Mouse (Mus musculus) E14TG2a.4 (cell line): ENCODE measurements around the gene Inava.
A peak's percentile ranks its signal among the peaks of the same experiment; 100 is the strongest.

Experiments
- CTCF ChIP-seq: conservative IDR thresholded peaks from 2 replicates; pipeline ENCODE4 v1.5.1; 2014; ENCODE audit warnings: low read length
- NANOG ChIP-seq: IDR thresholded peaks from 2 replicates; pipeline ENCODE4 v1.6.1; 2014; ENCODE audit warnings: borderline replicate concordance, low read length, mixed read lengths

GRCm38 (mm10) chr1:136170109-136170508 is 64.0 kb downstream of the Inava start:
- TF ChIP-seq CTCF (peak; percentile 56), NANOG (no peak)
